Mouse (Mus musculus) liver, embryonic 14.5 days (tissue): ENCODE data around the gene Plcb3. TPM values are rescaled to one million over a fixed set of nuclear protein-coding genes. Genes with fewer than 3 reads are reported as not detected.

Experiments used
- ATAC-seq: fragments of 200-750 bp; cut with Nextera tagmentation; 2 replicates; pipeline ENCODE4 v1.8.0; 2017; ENCODE audit warnings: moderate number of reproducible peaks, mild to moderate bottlenecking, moderate library complexity; ENCODE audit not compliant: insufficient read depth
- DNase-seq, 3 experiments: peaks; one replicate each; pipeline ENCODE4 v3.0.0-alpha.2; 2012 to 2013; ENCODE audit warnings: low read depth in 3 of 3, low spot score in 3 of 3
- H3K27ac ChIP-seq: fragments of 300-500 bp; sonication (generic); 2 replicates; pipeline ENCODE4 v1.5.1; 2014; ENCODE audit warnings: moderate library complexity, mild to moderate bottlenecking, control low read depth, inconsistent platforms
- H3K27me3 ChIP-seq: fragments of 300-500 bp; sonication (generic); 2 replicates; pipeline ENCODE4 v1.6.1; 2014; ENCODE audit warnings: mild to moderate bottlenecking, low read length, moderate library complexity; ENCODE audit not compliant: control insufficient read depth, insufficient read depth
- H3K36me3 ChIP-seq: fragments of 300-500 bp; sonication (generic); replicated peaks from 2 replicates; pipeline ENCODE4 v1.6.1; 2014; ENCODE audit warnings: low read depth; ENCODE audit not compliant: control insufficient read depth, insufficient read depth
- H3K4me1 ChIP-seq, 2 experiments: fragments of 200-500 bp in 1 of 2; fragments of 300-500 bp in 1 of 2; sonication (generic) in 1 of 2; replicated peaks; 2 replicates each; pipeline ENCODE4 v1.6.1; 2012 to 2014; ENCODE audit warnings: antibody characterized with exemption in 1 of 2, inconsistent platforms in 1 of 2, low read length in 1 of 2; ENCODE audit not compliant: control insufficient read depth in 2 of 2, insufficient read depth in 2 of 2
- H3K4me2 ChIP-seq: fragments of 300-500 bp; sonication (generic); 2 replicates; pipeline ENCODE4 v1.6.1; 2014; ENCODE audit warnings: low read depth, mild to moderate bottlenecking, control low read depth, moderate library complexity
- H3K4me3 ChIP-seq, 2 experiments: fragments of 200-500 bp in 1 of 2; fragments of 300-500 bp in 1 of 2; sonication (generic) in 1 of 2; 2 replicates each; pipeline ENCODE4 v1.5.1; 2012 to 2014; ENCODE audit warnings: low read depth in 2 of 2, low read length in 2 of 2, mild to moderate bottlenecking in 2 of 2, control low read depth in 1 of 2, inconsistent platforms in 1 of 2, moderate library complexity in 1 of 2; ENCODE audit not compliant: insufficient read depth in 1 of 2
- H3K9ac ChIP-seq: fragments of 300-500 bp; sonication (generic); replicated peaks from 2 replicates; pipeline ENCODE4 v1.6.1; 2014; ENCODE audit warnings: mild to moderate bottlenecking, control low read depth, moderate library complexity
- H3K9me3 ChIP-seq: fragments of 300-500 bp; sonication (generic); 2 replicates; pipeline ENCODE4 v1.6.1; 2016; ENCODE audit warnings: low read length, mixed read lengths; ENCODE audit not compliant: control insufficient read depth
- CTCF ChIP-seq: IDR thresholded peaks from 2 replicates; pipeline ENCODE4 v1.5.1; 2016; ENCODE audit warnings: antibody characterized with exemption, low read depth, control low read depth
- EP300 ChIP-seq: IDR thresholded peaks from 2 replicates; pipeline ENCODE4 v1.6.1; 2016; ENCODE audit warnings: antibody characterized with exemption, low read depth
- WGBS: fragments of 180-500 bp; shearing (Covaris S2); extraction: QIAGEN DNeasy Blood & Tissue Kit; methylation state at CpG from one replicate; pipeline ENCODE4 v1.1.7; 2014; ENCODE audit not compliant: insufficient replicate concordance; 5-methylcytosine and 5-hydroxymethylcytosine counted together
- polyA plus RNA-seq, 2 experiments: library from polyadenylated mRNA; depleted of rRNA in 1 of 2; stranded (reverse) in 1 of 2; unstranded in 1 of 2; fragments of >200 nt; fragmentation: Nextera tagmentation in 1 of 2; extraction: Ambion mirVana in 1 of 2; gene quantifications; 2 replicates each; pipeline versions ENCODE4 v1.2.1 to v1.2.3; 2012 to 2014

Gene Plcb3
- polyA plus RNA-seq, 2 experiments, result 4.6 to 7.7 TPM

GRCm38 (mm10) chr19:7017541-7018457, 41.5 kb upstream of the Plcb3 start:
- Histone ChIP-seq H3K27ac (peak overlapping the region; percentile 98), H3K9me3 (no peaks in the 10 kb centered on the region), H3K36me3 (peaks cover 49% of the 10 kb centered on the region), H3K4me2 (peak overlapping the region; percentile 98), H3K9ac (peak overlapping the region; percentile 95), H3K27me3 (no peaks in the 10 kb centered on the region), H3K4me3 (peak overlapping the region; percentile 73 to 80), H3K4me1 (peaks cover 19 to 29% of the 10 kb centered on the region in 2 experiments)
- TF ChIP-seq CTCF (0 out of 2 replicates have a peak, but pooled peaks have one; percentile 11), EP300 (peak; percentile 88)
- ATAC-seq (peak; percentile 87), DNase-seq (peak; percentile 77 to 78 (median 78))
- 18% methylated on average over 12 of the region's 12 CpGs for WGBS

GRCm38 (mm10) chr19:7014481-7015135, 38.3 kb upstream of the Plcb3 start:
- WGBS, result 82% methylated on average over 20 of the region's 20 CpGs
- DNase-seq (no peak), ATAC-seq (no peak)
- Histone ChIP-seq H3K4me2 (no peak overlapping the region), H3K4me3 (no peak overlapping the region), H3K27me3 (no peaks in the 10 kb centered on the region), H3K27ac (no peak overlapping the region), H3K36me3 (peaks cover 28% of the 10 kb centered on the region), H3K4me1 (peaks cover 14 to 22% of the 10 kb centered on the region in 2 experiments), H3K9ac (no peak overlapping the region), H3K9me3 (no peaks in the 10 kb centered on the region)
- TF ChIP-seq CTCF (no peak), EP300 (no peak)

- Histone ChIP-seq H3K9me3 (no peaks in the 10 kb centered on the region), H3K4me2 (no peak overlapping the region), H3K4me1 (peaks cover 10 to 20% of the 10 kb centered on the region in 2 experiments), H3K4me3 (no peak overlapping the region), H3K27ac (no peak overlapping the region), H3K36me3 (peaks cover 31% of the 10 kb centered on the region), H3K9ac (no peak overlapping the region), H3K27me3 (no peaks in the 10 kb centered on the region)
- DNase-seq (no peak), ATAC-seq (no peak)
- WGBS, result 89% methylated on average over 9 of the region's 9 CpGs
- TF ChIP-seq EP300, result no peak
Observed at GRCm38 (mm10) chr19:7013984-7014383, 37.7 kb upstream of the Plcb3 start.

GRCm38 (mm10) chr19:7012426-7012825, 36.2 kb upstream of the Plcb3 start:
- Histone ChIP-seq H3K4me2 (no peak overlapping the region), H3K36me3 (peaks cover 27% of the 10 kb centered on the region), H3K4me1 (peaks cover 5 to 11% of the 10 kb centered on the region in 2 experiments), H3K4me3 (no peak overlapping the region), H3K27ac (no peak overlapping the region), H3K9ac (no peak overlapping the region), H3K9me3 (no peaks in the 10 kb centered on the region), H3K27me3 (no peaks in the 10 kb centered on the region)
- TF ChIP-seq EP300 (no peak), CTCF (no peak)
- 73% methylated on average over 4 of the region's 4 CpGs for WGBS
- ATAC-seq, result no peak
- DNase-seq, result no peak

- Histone ChIP-seq H3K27ac (no peak overlapping the region), H3K9me3 (no peaks in the 10 kb centered on the region), H3K4me3 (no peak overlapping the region), H3K4me2 (no peak overlapping the region), H3K36me3 (peaks cover 8% of the 10 kb centered on the region), H3K27me3 (no peaks in the 10 kb centered on the region), H3K9ac (no peak overlapping the region), H3K4me1 (no peaks in the 10 kb centered on the region)
- no peak for DNase-seq
- ATAC-seq, result no peak
- TF ChIP-seq EP300, result no peak
- TF ChIP-seq CTCF, result no peak
- WGBS, result 74% methylated on average over 9 of the region's 9 CpGs
Observed at GRCm38 (mm10) chr19:7006892-7007593, 30.8 kb upstream of the Plcb3 start.
